Mouse (Mus musculus) colon, adult 2 months (tissue): ENCODE results near the gene Duox2. TPM values are rescaled to one million over a fixed set of nuclear protein-coding genes. Genes with fewer than 3 reads are reported as not detected.

Experiments
- polyA plus RNA-seq: library from polyadenylated mRNA; depleted of rRNA; stranded (reverse); fragments of >200 nt; gene quantifications from 2 replicates; pipeline ENCODE4 v1.2.3, GENCODE M21; 2012; rRNA removed

Gene Duox2
- polyA plus RNA-seq: 43.6 and 75.1 TPM in 2 replicates

DNA sequence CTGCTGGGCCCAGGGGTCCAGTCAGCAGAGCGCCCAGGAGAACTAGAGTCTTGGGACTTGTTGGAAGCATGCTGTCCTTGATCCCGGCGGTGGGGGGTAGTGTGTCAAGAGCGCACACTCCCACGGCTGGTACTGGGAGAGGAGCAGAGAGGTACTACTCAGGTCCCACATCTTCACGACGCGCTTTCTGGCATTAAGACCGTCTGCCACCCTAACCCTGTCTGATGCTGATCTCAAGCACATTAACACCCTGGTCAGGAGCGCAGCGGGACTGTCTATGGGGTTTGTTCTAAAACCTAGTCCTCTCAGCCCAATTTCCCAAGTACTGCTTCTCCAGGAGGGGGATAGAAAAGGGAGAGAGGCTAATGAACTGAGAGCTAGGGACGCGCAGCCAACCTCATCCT is at the start of gene Duox2:
Gene Duox2, minus strand, starts transcription at position 354 of the 404 bp plus-strand sequence.

DNA sequence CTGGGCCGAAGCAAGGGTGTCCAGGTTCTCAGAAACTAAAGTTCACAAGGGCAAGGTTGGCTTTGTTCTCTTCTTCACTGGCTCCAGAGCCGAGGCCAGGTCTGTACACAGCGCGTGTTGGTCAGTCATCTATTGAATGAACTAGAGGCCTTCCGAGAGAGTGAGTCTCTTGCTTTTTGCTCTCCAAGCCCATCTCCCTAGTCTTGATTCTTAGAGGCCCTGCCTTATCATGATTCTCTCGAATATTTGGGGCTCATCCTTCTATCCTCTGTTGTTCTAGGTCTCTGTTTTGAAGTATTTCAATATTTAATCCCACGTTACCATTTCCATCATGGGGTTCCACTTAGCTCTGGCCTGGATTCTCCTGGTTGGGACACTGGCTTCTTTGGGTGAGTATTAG is 17.1 kb upstream of the Duox2 start, which contains the start of gene Duox1:
Gene Duox1, plus strand, starts transcription at position 301 of the 400 bp plus-strand sequence.

DNA sequence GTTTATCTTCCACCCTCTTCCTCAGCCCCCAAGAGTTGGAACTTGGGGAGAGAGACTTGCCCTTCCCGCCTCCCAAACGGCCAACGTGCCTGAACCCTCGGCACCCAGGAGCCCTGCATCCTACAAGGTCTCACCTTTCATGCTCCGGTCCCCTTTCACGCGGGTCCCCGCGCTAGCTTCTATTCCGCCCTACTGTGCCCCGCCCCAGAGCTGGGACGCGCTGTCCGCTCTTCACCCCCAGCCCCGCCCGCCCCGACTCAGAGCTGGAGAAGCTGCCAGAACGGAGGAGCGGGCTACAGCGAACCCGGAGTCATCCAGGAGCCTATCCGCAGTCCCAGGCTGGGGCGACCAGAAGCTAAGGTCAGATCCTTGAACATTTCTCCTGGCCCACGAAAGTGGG is 15.3 kb upstream of the Duox2 start, which contains the start of gene Duoxa1:
Gene Duoxa1, minus strand, starts transcription at position 195 of the 400 bp plus-strand sequence.

DNA sequence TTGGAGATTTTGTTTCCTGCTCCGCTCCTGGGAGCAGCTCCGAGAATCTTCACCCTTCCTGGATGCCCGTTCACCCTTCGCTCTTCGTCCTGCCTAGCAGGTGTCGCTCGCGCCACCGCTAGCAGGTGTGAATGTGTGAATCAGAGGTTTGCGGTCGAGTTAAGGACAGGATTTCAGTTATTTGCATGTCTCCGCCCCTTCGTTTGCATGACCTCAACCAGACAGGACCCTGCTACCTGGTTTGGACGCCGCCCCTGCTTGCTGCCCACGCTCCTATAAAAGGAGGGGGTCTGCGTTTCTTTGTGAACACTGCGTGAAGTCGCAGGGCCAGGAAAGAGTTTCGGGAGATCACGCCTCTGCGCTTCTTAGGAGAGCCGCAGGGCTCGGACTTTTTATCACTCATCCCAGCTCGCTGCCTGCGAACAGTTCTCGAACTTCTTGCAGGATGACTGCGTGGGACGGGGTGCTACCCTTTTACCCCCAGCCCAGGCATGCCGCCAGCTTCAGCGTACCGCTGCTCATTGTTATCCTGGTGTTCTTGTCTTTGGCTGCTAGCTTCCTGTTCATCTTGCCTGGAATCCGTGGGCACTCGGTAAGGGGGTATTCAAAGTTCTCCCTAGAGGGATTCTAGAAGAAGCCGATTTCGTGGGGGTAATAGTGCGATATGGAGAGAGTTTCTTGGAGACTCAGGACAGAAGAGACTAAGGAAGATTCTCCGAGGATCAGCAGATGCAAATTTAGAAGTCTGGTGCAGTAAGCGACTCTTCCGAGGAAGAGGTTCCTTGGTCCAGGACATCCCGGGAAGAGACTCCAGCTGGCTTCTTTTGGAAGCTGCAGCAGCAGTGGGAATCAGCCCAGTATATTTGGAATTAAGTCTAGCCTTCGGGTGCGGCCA is 594 bp upstream of the Duox2 start, which contains the start of gene Duoxa2:
Gene Duoxa2, plus strand, starts transcription at position 305 of the 895 bp plus-strand sequence.

DNA sequence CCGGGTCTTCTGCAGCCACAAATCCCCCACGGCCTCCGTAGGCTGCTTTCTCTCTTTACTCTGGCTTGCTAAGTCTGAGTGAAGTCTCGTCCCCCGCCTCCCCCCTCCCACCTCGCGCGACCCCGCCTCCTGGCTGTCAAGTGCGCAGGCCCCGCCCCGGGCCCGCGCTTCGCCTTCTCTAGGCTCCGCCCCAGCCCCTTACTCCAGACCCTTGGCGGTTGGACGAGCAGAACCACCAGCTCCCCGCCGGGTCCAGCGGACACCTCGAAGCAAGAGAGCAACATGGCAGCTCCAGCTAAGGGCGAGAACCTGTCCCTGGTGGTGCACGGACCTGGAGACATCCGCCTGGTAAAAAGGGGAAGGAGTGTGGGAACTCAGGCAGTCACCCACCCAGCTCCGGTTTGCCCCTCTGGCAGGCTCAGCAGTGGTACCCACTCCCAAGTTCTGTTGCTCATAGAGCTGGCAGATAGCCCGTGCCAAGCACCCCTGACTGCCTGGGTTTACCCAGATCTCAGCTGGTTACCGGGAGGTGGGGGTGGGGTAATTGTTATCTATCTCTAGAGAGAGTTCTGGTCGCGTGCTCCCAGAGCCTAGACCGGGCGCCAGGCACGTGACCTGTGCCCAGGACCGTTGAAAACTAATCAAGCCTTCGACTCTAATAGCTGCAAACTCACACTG is 63.5 kb downstream of the Duox2 start, which contains the start of gene Sord:
Gene Sord, plus strand, starts transcription at position 139 of the 678 bp plus-strand sequence.

Other genes starting within 250 kb of the Duox2 start
- 7.1 and 10.1 TPM in 2 replicates for gene Spg11, start 180.1 kb downstream of the Duox2 start, polyA plus RNA-seq
- 548 and 557 TPM in 2 replicates for gene B2m, start 150.8 kb downstream of the Duox2 start, polyA plus RNA-seq
- gene Trim69, start 137.7 kb downstream of the Duox2 start, polyA plus RNA-seq: not detected in 2 replicates
- not detected in 2 replicates for gene Patl2, start 112.3 kb downstream of the Duox2 start, polyA plus RNA-seq
- not detected in 2 replicates for gene Terb2, start 112.2 kb downstream of the Duox2 start, polyA plus RNA-seq
- gene Sord, start 63.7 kb downstream of the Duox2 start, polyA plus RNA-seq: 28.9 and 32.5 TPM in 2 replicates
- gene Duoxa2, start 451 bp upstream of the Duox2 start, polyA plus RNA-seq: 31.3 and 70.7 TPM in 2 replicates
- 0.57 TPM in 1 of 2 replicates, not detected in the other for gene Duoxa1, start 15.3 kb upstream of the Duox2 start, polyA plus RNA-seq
- 0.12 and 0.20 TPM in 2 replicates for gene Duox1, start 17.2 kb upstream of the Duox2 start, polyA plus RNA-seq
- gene Shf, start 70.7 kb upstream of the Duox2 start, polyA plus RNA-seq: 20.1 and 29.7 TPM in 2 replicates
- 0.84 and 1.3 TPM in 2 replicates for gene Slc28a2, start 128.0 kb upstream of the Duox2 start, polyA plus RNA-seq
- 0.06 TPM in 1 of 2 replicates, not detected in the other for gene Gm14085, start 186.5 kb upstream of the Duox2 start, polyA plus RNA-seq